13 mouse cellular contexts compared by ENCODE assay signal in the genomic region with DNA sequence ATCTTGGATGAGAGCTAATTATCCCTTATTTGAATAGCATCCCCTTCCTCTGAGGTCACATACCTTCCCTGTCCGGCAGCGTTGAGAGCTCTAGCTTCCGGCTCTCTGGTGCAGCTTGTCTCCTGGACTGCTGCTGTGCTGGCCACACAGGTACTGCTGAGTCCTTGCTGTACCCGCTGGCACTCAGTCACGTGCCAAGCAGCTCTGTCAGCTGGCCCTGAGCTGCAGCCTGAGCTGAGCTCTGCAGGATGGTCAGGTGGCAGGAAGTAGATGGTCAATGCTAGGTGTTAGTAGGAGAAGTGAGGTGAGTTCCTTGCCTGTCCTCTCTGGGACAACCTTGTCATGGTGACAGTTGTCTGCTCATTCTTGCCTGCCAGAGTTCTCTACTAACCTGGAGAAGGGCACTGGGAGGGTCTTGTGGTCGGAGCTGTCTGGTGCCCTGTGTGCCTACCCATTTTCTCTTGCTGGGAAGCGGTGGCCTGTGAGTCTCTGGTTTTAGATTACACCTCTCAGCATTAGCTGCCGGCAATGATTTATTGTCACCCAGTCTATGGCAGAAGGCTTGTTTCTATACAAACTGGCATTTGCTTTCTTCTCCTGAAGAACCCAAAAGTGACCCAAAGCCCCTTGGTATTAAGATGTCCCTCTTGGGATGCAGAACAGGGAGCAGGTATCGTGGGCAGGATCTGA. TPM values are rescaled to one million over a fixed set of nuclear protein-coding genes. Genes with fewer than 3 reads are reported as not detected.
DNase-seq lines count a peak whose midpoint lies in the region; ATAC-seq and TF ChIP-seq lines count a peak whose summit lies in the region.
"Had no signal": no experiment of that assay in that cellular context is flagged by ENCODE, and none has a peak within 500 bp of the region (broad histone marks: within the 10 kb centered on the region; RNA-seq: fewer than 3 reads in every experiment).

No protein-coding gene starts in this region.

- no peak overlapping the region for H3K4me3 ChIP-seq in lung, adult 2 months (replicated peaks; ENCODE audit: extremely low read depth, low read depth, low read length)
- H3K4me3 ChIP-seq in embryonic facial prominence, embryonic 10.5 days: no peak overlapping the region
- H3K4me3 ChIP-seq in neural tube, embryonic 15.5 days (replicated peaks): no peak overlapping the region
- H3K4me3 ChIP-seq: erythroblast, embryonic 14.5 days; liver, embryonic 13.5 days had no signal

- no peaks in the 10 kb centered on the region for H3K27me3 ChIP-seq in embryonic facial prominence, embryonic 10.5 days (replicated peaks; ENCODE audit: low read depth, poor library complexity, severe bottlenecking)
- H3K27me3 ChIP-seq in neural tube, embryonic 15.5 days (replicated peaks): no peaks in the 10 kb centered on the region
- H3K27me3 ChIP-seq: liver, embryonic 13.5 days had no signal

- no peak for TF ChIP-seq POLR2A in lung, adult 2 months (IDR thresholded peaks at IDR 0.05; ENCODE audit: borderline replicate concordance, extremely low read depth, low read depth, low read length)

- 0 out of 2 replicates have a peak, but pooled peaks cover 2% of the 10 kb centered on the region for H3K4me1 ChIP-seq in lung, adult 2 months (ENCODE audit: control insufficient read depth, insufficient read depth, low read length)
- H3K4me1 ChIP-seq in embryonic facial prominence, embryonic 10.5 days: peaks cover 38% of the 10 kb centered on the region
- peaks cover 25% of the 10 kb centered on the region for H3K4me1 ChIP-seq in neural tube, embryonic 15.5 days
- H3K4me1 ChIP-seq: liver, embryonic 13.5 days had no signal

- DNase-seq in lung, adult 18-20 months: peak; percentile 20 to 28
- DNase-seq in lung, adult 2 months: no peak
- DNase-seq in embryonic facial prominence, embryonic 10.5 days (ENCODE audit: low spot score): peak; percentile 13
- peak; percentile 68 for DNase-seq in kidney, adult 9 months
- DNase-seq in left cerebral cortex, adult 9 months (ENCODE audit: low spot score in 2 of 2): no peak
- no peak for DNase-seq in layer of hippocampus, adult 18-20 months (ENCODE audit: low spot score in 2 of 2)
- DNase-seq in heart, postnatal 10 days: no peak
- DNase-seq: adrenal gland, postnatal 25 days; liver, embryonic 13.5 days had no signal

- 0 out of 2 replicates have a peak overlapping the region, but pooled peaks have one; percentile 14 for H3K9ac ChIP-seq in neural tube, embryonic 15.5 days (replicated peaks)
- H3K9ac ChIP-seq: liver, embryonic 13.5 days had no signal

- no peak for ATAC-seq in neural tube, embryonic 15.5 days (ENCODE audit: low FRiP score)

- H3K36me3 ChIP-seq in embryonic facial prominence, embryonic 10.5 days (replicated peaks): peaks cover 87% of the 10 kb centered on the region
- H3K36me3 ChIP-seq in neural tube, embryonic 15.5 days: peaks cover 31% of the 10 kb centered on the region; the same call in 1 of the 2 replicates
- H3K36me3 ChIP-seq: G1E; liver, embryonic 13.5 days had no signal

- no peak for TF ChIP-seq CTCF in lung, adult 2 months (IDR thresholded peaks at IDR 0.05; ENCODE audit: insufficient read depth, low read length)

- intact Hi-C loops in heart, postnatal 10 days (cut with DNase I): no loop called here

- 0 out of 2 replicates have a peak overlapping the region, but pooled peaks have one; percentile 77 for H3K27ac ChIP-seq in embryonic facial prominence, embryonic 10.5 days (replicated peaks)
- H3K27ac ChIP-seq in neural tube, embryonic 15.5 days (replicated peaks): peak overlapping the region; percentile 58
- H3K27ac ChIP-seq: liver, embryonic 13.5 days had no signal

- H3K9me3 ChIP-seq in embryonic facial prominence, embryonic 10.5 days: no peaks in the 10 kb centered on the region
- no peaks in the 10 kb centered on the region for H3K9me3 ChIP-seq in neural tube, embryonic 15.5 days (replicated peaks)
- H3K9me3 ChIP-seq: liver, embryonic 13.5 days had no signal

- H3K4me2 ChIP-seq in neural tube, embryonic 15.5 days: no peak overlapping the region
- H3K4me2 ChIP-seq: liver, embryonic 13.5 days had no signal

- WGBS in lung, adult 2 months: 70% methylated on average over 9 of the region's 9 CpGs
- WGBS in embryonic facial prominence, embryonic 10.5 days: 64% methylated on average over 9 of the region's 9 CpGs
- 61% methylated on average over 9 of the region's 9 CpGs for WGBS in neural tube, embryonic 15.5 days

RNA-seq across cellular contexts. Expression of gene Btbd16, which starts 53.1 kb away (rescaled TPM):
- not detected in 2 replicates for polyA plus RNA-seq in lung, adult 2 months (2012; rRNA removed)
- 0.14 TPM in 1 of 2 replicates, not detected in the other for polyA plus RNA-seq in embryonic facial prominence, embryonic 10.5 days (2016; fragmentation: Nextera tagmentation; extraction: Ambion mirVana)
- polyA plus RNA-seq in neural tube, embryonic 15.5 days (2015; fragmentation: Nextera tagmentation; extraction: Ambion mirVana): 0.05 TPM in 1 of 2 replicates, not detected in the other
- under 1 TPM; 0.74 to 0.94 TPM for total RNA-seq in layer of hippocampus, adult 18-20 months (2021)
- total RNA-seq in heart, postnatal 10 days (2021): under 1 TPM in 1 of 2 experiments, not detected in 1; 0.22 TPM
- total RNA-seq: adrenal gland, postnatal 25 days; neutrophil, adult 5-6 weeks had no signal
- polyA plus RNA-seq: erythroblast, embryonic 14.5 days; G1E; liver, embryonic 13.5 days had no signal

Comparison
In these comparisons a context has a peak if more than half of its experiments do, and no peak if none do; other contexts are left out.
1. DNase-seq: peak in lung, adult 18-20 months (2 of 2), embryonic facial prominence, embryonic 10.5 days (single experiment) and kidney, adult 9 months (single experiment); none in lung, adult 2 months (single experiment), left cerebral cortex, adult 9 months (0 of 2), layer of hippocampus, adult 18-20 months (0 of 2) and heart, postnatal 10 days (0 of 2).